Mouse (Mus musculus) E14TG2a.4 (cell line): ENCODE measurements around the gene L3mbtl4.

Experiments used
- CTCF ChIP-seq: conservative IDR thresholded peaks from 2 replicates; pipeline ENCODE4 v1.5.1; 2014; ENCODE audit warnings: low read length
- NANOG ChIP-seq: IDR thresholded peaks from 2 replicates; pipeline ENCODE4 v1.6.1; 2014; ENCODE audit warnings: borderline replicate concordance, low read length, mixed read lengths
- POU5F1 ChIP-seq: IDR thresholded peaks from 2 replicates; pipeline ENCODE4 v1.6.1; 2014; ENCODE audit warnings: low read length, borderline replicate concordance

GRCm38 (mm10) chr17:68235380-68235779 lies 38.2 kb upstream of the L3mbtl4 start:
- no peak for TF ChIP-seq CTCF
- TF ChIP-seq POU5F1 = no peak
- no peak for TF ChIP-seq NANOG
